Mouse (Mus musculus): ENCODE measurements around the gene Mapkapk3. TPM values are rescaled to one million over a fixed set of nuclear protein-coding genes. Genes with fewer than 3 reads are reported as not detected.

The Mapkapk3 gene
- 1.2 TPM for polyA plus RNA-seq (2014; fragmentation: Illumina TruSeq; extraction: RNeasy Lipid Tissue Mini Kit (QIAGEN cat#74804); ENCODE audit: low read depth, low replicate concordance)

DNA sequence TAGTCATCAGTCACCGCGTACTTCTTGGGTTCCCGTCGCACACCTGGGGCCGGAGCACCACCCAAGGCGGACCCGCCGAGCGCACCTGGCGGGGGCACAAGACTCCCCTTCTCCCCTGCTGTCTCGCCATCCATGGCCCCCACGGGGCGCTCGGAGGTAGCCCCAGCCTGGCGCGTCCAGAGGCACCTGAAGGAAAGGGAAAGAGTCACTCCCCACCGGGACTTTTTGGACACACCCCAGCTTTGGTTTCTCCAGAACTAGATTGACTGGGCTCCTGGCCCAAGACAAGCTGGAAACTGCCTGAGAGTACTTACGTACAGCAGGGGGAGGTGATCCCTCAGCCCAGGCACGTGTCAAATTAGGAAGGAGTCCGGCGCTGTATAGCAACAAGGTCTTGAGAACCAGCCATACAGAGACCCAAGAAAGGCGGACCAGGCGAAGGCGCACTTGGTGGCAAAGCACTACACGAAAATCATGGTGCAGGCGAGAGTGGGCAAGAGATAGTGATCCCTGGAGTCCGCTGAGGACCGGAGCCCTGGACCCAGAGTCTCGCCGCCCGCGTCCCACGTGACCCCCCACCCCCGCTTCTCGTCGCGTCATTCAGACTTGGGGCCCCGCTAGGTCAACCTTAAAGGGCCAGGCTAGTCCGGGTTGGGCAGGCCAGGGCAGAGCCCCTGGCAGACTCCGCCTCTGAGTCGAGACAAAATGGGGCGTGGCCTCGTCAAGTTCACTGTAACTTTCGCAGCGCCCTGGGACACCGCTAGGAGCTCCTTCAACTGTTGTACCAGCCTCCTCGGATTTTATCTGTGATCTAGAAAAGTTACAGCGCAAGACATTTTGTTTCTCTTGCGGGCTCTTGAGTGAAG is at the start of gene Mapkapk3:
Gene Mapkapk3, minus strand, starts transcription at position 667 of the 866 bp plus-strand sequence.

DNA sequence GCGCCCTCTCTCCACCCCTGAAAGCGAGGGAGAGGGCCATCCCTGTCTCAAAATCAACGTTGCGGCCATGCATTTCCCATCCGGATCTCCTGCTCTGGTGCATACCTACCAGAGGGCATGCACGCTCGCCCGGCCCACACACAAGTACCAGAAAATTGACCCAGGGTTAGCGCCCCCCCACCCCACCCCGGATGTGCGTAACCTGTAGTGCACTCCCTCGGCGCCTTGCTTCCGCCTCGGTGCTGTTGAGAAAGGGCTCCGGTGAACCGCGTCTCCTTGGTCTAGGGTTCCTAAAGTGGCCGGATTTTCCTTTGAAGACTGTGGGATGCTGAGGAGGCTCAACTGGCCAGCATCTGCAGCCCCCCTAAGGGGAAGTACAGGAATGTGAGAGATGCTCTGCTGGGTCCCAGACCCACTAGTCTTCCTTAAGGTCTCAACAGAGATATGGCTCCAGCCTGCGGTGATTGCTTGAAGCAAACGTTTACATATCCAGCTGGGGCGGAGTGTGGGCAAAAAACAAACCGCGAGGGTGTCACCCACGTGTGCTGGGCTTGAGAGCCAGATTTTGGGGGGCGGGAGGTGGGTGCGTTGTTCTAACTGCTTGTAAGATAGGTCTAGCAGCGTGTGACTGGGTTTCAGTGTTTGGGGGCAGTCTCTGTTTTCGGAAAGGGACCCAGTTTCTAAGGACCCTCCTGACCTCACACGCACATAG is 48.7 kb upstream of the Mapkapk3 start, which contains the start of gene Hemk1:
Gene Hemk1, minus strand, starts transcription at position 179 of the 712 bp plus-strand sequence.

DNA sequence AAGGTAGTCTGAATTCAATTTTAAA is 6.2 kb upstream of the Mapkapk3 start, which contains the start of gene Cish:
Gene Cish, plus strand, starts transcription at position 11 of the 25 bp plus-strand sequence.

DNA sequence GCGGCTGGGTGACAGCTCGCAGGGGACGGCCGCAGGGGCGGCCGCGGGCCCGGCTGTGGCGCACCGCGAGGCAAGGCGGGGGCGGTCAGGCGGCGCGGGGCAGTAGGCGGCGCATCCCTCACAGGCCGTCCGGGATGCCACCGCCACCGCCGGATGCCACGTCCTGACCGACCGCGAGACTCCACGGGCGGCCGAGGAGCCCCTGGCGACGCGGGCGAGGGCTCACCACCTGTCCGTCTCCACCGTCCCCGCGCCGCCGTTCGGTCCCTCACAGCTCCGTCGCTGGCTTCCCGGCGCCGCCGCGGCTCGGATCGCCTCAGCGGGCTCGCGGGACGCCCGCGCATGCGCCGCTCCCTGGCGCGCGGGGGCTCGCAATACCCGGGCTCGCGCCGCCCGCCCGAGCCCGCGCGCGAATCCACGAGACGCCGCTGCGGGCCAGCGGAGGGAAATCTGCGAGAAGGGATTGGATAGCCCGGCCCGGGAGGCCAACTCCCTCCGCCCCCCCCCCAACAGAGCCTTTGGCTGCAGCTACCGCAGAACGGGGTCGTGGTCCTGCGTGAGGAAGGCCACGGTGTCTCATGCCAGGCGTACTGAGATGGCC is 58.0 kb downstream of the Mapkapk3 start, which contains the start of gene Dock3:
Gene Dock3, minus strand, starts transcription at position 371 of the 601 bp plus-strand sequence.

Other genes starting within 250 kb of the Mapkapk3 start
- not detected for gene Dock3, start 58.0 kb downstream of the Mapkapk3 start, polyA plus RNA-seq (2014; fragmentation: Illumina TruSeq; extraction: RNeasy Lipid Tissue Mini Kit (QIAGEN cat#74804); ENCODE audit: low read depth, low replicate concordance)
- gene Cish, start 6.1 kb upstream of the Mapkapk3 start, polyA plus RNA-seq (2014; fragmentation: Illumina TruSeq; extraction: RNeasy Lipid Tissue Mini Kit (QIAGEN cat#74804); ENCODE audit: low read depth, low replicate concordance) = 4.5 TPM
- 6.1 TPM for gene Hemk1, start 48.5 kb upstream of the Mapkapk3 start, polyA plus RNA-seq (2014; fragmentation: Illumina TruSeq; extraction: RNeasy Lipid Tissue Mini Kit (QIAGEN cat#74804); ENCODE audit: low read depth, low replicate concordance)
- 0.13 TPM for gene 6430571L13Rik, start 50.7 kb upstream of the Mapkapk3 start, polyA plus RNA-seq (2014; fragmentation: Illumina TruSeq; extraction: RNeasy Lipid Tissue Mini Kit (QIAGEN cat#74804); ENCODE audit: low read depth, low replicate concordance)
- not detected for gene Cacna2d2, start 109.7 kb upstream of the Mapkapk3 start, polyA plus RNA-seq (2014; fragmentation: Illumina TruSeq; extraction: RNeasy Lipid Tissue Mini Kit (QIAGEN cat#74804); ENCODE audit: low read depth, low replicate concordance)
- gene Tmem115, start 244.1 kb upstream of the Mapkapk3 start, polyA plus RNA-seq (2014; fragmentation: Illumina TruSeq; extraction: RNeasy Lipid Tissue Mini Kit (QIAGEN cat#74804); ENCODE audit: low read depth, low replicate concordance) = 0.45 TPM